ENCODE assay signal across 8 mouse cellular contexts in the genomic region with DNA sequence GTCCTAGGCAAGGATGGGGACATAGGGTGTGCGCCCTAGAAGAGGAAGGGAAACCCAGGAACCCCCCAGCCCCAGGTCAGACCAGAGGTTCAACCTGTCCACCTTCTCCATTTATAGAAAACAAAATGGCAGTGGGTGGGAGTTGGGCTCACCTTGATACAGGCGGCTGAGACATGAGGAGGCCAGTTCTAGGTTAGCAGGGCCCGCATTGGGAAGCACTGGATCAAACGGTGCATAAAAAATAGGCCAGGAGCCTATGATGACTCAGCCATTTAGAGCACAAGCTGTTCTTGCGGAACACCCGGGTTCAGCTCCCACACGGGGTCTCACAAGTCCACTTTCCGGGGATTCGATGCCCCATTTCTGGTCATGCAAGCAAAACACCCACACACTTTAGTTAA. TPM values are rescaled to one million over a fixed set of nuclear protein-coding genes. Genes with fewer than 3 reads are reported as not detected.
DNase-seq lines count a peak whose midpoint lies in the region; ATAC-seq and TF ChIP-seq lines count a peak whose summit lies in the region.

No protein-coding gene starts in this region.

- TF ChIP-seq EP300 in lung, postnatal 0 days (IDR thresholded peaks at IDR 0.05): no peak

- H3K4me2 ChIP-seq in lung, postnatal 0 days (replicated peaks; ENCODE audit: low read depth, low read length): 0 out of 2 replicates have a peak overlapping the region, but pooled peaks have one; percentile 81
- H3K4me2 ChIP-seq in neural tube, embryonic 15.5 days: peak overlapping the region; percentile 90; the same call in 1 of the 2 replicates

- H3K27me3 ChIP-seq in lung, postnatal 0 days (replicated peaks; ENCODE audit: insufficient read depth, low read length): no peaks in the 10 kb centered on the region
- H3K27me3 ChIP-seq in neural tube, embryonic 15.5 days (replicated peaks): no peaks in the 10 kb centered on the region

- H3K9ac ChIP-seq in lung, postnatal 0 days (replicated peaks; ENCODE audit: low read depth): no peak overlapping the region
- H3K9ac ChIP-seq in neural tube, embryonic 15.5 days (replicated peaks): no peak overlapping the region

- no peaks in the 10 kb centered on the region for H3K9me3 ChIP-seq in lung, postnatal 0 days (ENCODE audit: low read length)
- no peaks in the 10 kb centered on the region for H3K9me3 ChIP-seq in neural tube, embryonic 15.5 days (replicated peaks)

- DNase-seq in cerebellum, adult 9-10 months: peak; percentile 43
- no peak for DNase-seq in cerebellum, postnatal 36 days
- DNase-seq in lung, postnatal 0 days (ENCODE audit: low spot score): no peak
- no peak for DNase-seq in lung, postnatal 36 days
- DNase-seq in kidney, adult 9 months: peak; percentile 74
- DNase-seq in left cerebral cortex, postnatal 4 days: no peak
- no peak for DNase-seq in right cerebral cortex, postnatal 10 days (ENCODE audit: low spot score in 2 of 2)

- intact Hi-C loops in left cerebral cortex, postnatal 4 days (cut with DNase I): no loop called here

- no peak overlapping the region for H3K4me3 ChIP-seq in lung, postnatal 0 days (ENCODE audit: low read depth, low read length)
- no peak overlapping the region for H3K4me3 ChIP-seq in neural tube, embryonic 15.5 days (replicated peaks)

- H3K36me3 ChIP-seq in lung, postnatal 0 days (ENCODE audit: insufficient read depth, low read length): no peaks in the 10 kb centered on the region
- peaks cover 6% of the 10 kb centered on the region; the same call in 1 of the 2 replicates for H3K36me3 ChIP-seq in neural tube, embryonic 15.5 days

- no peak for ATAC-seq in lung, postnatal 0 days
- no peak for ATAC-seq in neural tube, embryonic 15.5 days (ENCODE audit: low FRiP score)

- TF ChIP-seq CTCF in lung, postnatal 0 days (IDR thresholded peaks at IDR 0.05): no peak

- H3K4me1 ChIP-seq in lung, postnatal 0 days (ENCODE audit: insufficient read depth, low read depth, low read length): peaks cover 15% of the 10 kb centered on the region; the same call in 1 of the 2 replicates
- H3K4me1 ChIP-seq in neural tube, embryonic 15.5 days: peaks cover 15% of the 10 kb centered on the region

- 86% methylated on average over 9 of the region's 9 CpGs for WGBS in lung, postnatal 0 days
- 86% methylated on average over 9 of the region's 9 CpGs for WGBS in neural tube, embryonic 15.5 days

- H3K27ac ChIP-seq in lung, postnatal 0 days (ENCODE audit: low read length): no peak overlapping the region
- H3K27ac ChIP-seq in neural tube, embryonic 15.5 days (replicated peaks): no peak overlapping the region

RNA-seq across cellular contexts. Expression of gene Ankle1, which starts 0.9 kb away (rescaled TPM):
- 0.72 and 1.5 TPM in 2 replicates for polyA plus RNA-seq in lung, postnatal 0 days (2015; fragmentation: Nextera tagmentation; extraction: Ambion mirVana)
- 7.0 and 16.4 TPM in 2 replicates for polyA plus RNA-seq in neural tube, embryonic 15.5 days (2015; fragmentation: Nextera tagmentation; extraction: Ambion mirVana)
- total RNA-seq in left cerebral cortex, postnatal 4 days (2021): 1 to 10 TPM; 2.3 to 3.2 TPM

RNA-seq across cellular contexts. Expression of gene Babam1, which starts 8.3 kb away (rescaled TPM):
- polyA plus RNA-seq in lung, postnatal 0 days (2015; fragmentation: Nextera tagmentation; extraction: Ambion mirVana): 60.8 and 62.5 TPM in 2 replicates
- 96.0 and 96.1 TPM in 2 replicates for polyA plus RNA-seq in neural tube, embryonic 15.5 days (2015; fragmentation: Nextera tagmentation; extraction: Ambion mirVana)
- 10 to 100 TPM; 75.8 to 88.0 TPM for total RNA-seq in left cerebral cortex, postnatal 4 days (2021)

RNA-seq across cellular contexts. Expression of gene Ushbp1, which starts 9.3 kb away (rescaled TPM):
- 29.5 and 42.0 TPM in 2 replicates for polyA plus RNA-seq in lung, postnatal 0 days (2015; fragmentation: Nextera tagmentation; extraction: Ambion mirVana)
- 7.0 and 9.8 TPM in 2 replicates for polyA plus RNA-seq in neural tube, embryonic 15.5 days (2015; fragmentation: Nextera tagmentation; extraction: Ambion mirVana)
- 1 to 10 TPM; 6.5 TPM for total RNA-seq in left cerebral cortex, postnatal 4 days (2021)

RNA-seq across cellular contexts. Expression of gene Nr2f6, which starts 23.2 kb away (rescaled TPM):
- polyA plus RNA-seq in lung, postnatal 0 days (2015; fragmentation: Nextera tagmentation; extraction: Ambion mirVana): 61.5 and 69.4 TPM in 2 replicates
- polyA plus RNA-seq in neural tube, embryonic 15.5 days (2015; fragmentation: Nextera tagmentation; extraction: Ambion mirVana): 28.6 and 34.9 TPM in 2 replicates
- 10 to 100 TPM; 32.2 to 33.1 TPM for total RNA-seq in left cerebral cortex, postnatal 4 days (2021)

RNA-seq across cellular contexts. Expression of gene Ocel1, which starts 33.9 kb away (rescaled TPM):
- 11.1 and 11.9 TPM in 2 replicates for polyA plus RNA-seq in lung, postnatal 0 days (2015; fragmentation: Nextera tagmentation; extraction: Ambion mirVana)
- 5.6 and 9.2 TPM in 2 replicates for polyA plus RNA-seq in neural tube, embryonic 15.5 days (2015; fragmentation: Nextera tagmentation; extraction: Ambion mirVana)
- total RNA-seq in left cerebral cortex, postnatal 4 days (2021): 10 to 100 TPM; 17.9 to 18.5 TPM

Comparison
In these comparisons a context has a peak if more than half of its experiments do, and no peak if none do; other contexts are left out.
1. DNase-seq: peak in cerebellum, adult 9-10 months (single experiment) and kidney, adult 9 months (single experiment); none in cerebellum, postnatal 36 days (0 of 2), lung, postnatal 0 days (single experiment), lung, postnatal 36 days (single experiment), left cerebral cortex, postnatal 4 days (single experiment) and right cerebral cortex, postnatal 10 days (0 of 2).